Mouse (Mus musculus) midbrain, embryonic 10.5 days (tissue): ENCODE results near the gene Spint5. TPM values are rescaled to one million over a fixed set of nuclear protein-coding genes. Genes with fewer than 3 reads are reported as not detected.

Source experiments
- DNase-seq: peaks from one replicate; pipeline ENCODE4 v3.0.0-alpha.2; 2017; ENCODE audit warnings: low spot score
- H3K27ac ChIP-seq: fragments of 300-500 bp; sonication (generic); replicated peaks from 2 replicates; pipeline ENCODE4 v1.5.1; 2016; ENCODE audit warnings: mild to moderate bottlenecking
- H3K27me3 ChIP-seq: fragments of 300-500 bp; sonication (generic); 2 replicates; pipeline ENCODE4 v1.6.1; 2016; ENCODE audit warnings: low read depth, mild to moderate bottlenecking; ENCODE audit not compliant: poor library complexity, severe bottlenecking
- H3K36me3 ChIP-seq: fragments of 300-500 bp; sonication (generic); 2 replicates; pipeline ENCODE4 v1.6.1; 2016; ENCODE audit warnings: mild to moderate bottlenecking, moderate library complexity
- H3K4me1 ChIP-seq: fragments of 300-500 bp; sonication (generic); 2 replicates; pipeline ENCODE4 v1.6.1; 2016
- H3K4me3 ChIP-seq: fragments of 300-500 bp; sonication (generic); 2 replicates; pipeline ENCODE4 v1.5.1; 2016; ENCODE audit warnings: mild to moderate bottlenecking, moderate library complexity
- H3K9me3 ChIP-seq: fragments of 300-500 bp; sonication (generic); replicated peaks from 2 replicates; pipeline ENCODE4 v1.6.1; 2016; ENCODE audit warnings: mild to moderate bottlenecking
- WGBS: fragments of 180-500 bp; shearing (Covaris S2); methylation state at CpG from one replicate; pipeline ENCODE4 v1.1.7; 2016; 5-methylcytosine and 5-hydroxymethylcytosine counted together
- polyA plus RNA-seq: library from polyadenylated mRNA; unstranded; fragments of >200 nt; fragmentation: Nextera tagmentation; extraction: Ambion mirVana; gene quantifications from 2 replicates; pipeline ENCODE4 v1.2.1, GENCODE M21; 2016

The Spint5 gene
- not detected in 2 replicates for polyA plus RNA-seq

- no peaks in the 10 kb centered on the region for H3K9me3 ChIP-seq
- no peak within 1 kb of the TSS for H3K27ac ChIP-seq
- no peaks in the 10 kb centered on the region for H3K36me3 ChIP-seq
- DNase-seq, result no peak
- no peaks in the 10 kb centered on the region for H3K27me3 ChIP-seq
- no peaks in the 10 kb centered on the region for H3K4me1 ChIP-seq
- WGBS, result 84% methylated on average over 6 of the region's 6 CpGs
- no peak within 1 kb of the TSS for H3K4me3 ChIP-seq
These were observed at the start of gene Spint5 for GRCm38 (mm10) chr2:164715005-164715404. Gene Spint5, plus strand, starts transcription at chr2:164715305.

GRCm38 (mm10) chr2:164670261-164670660 lies 44.8 kb upstream of the Spint5 start:
- DNase-seq, result no peak
- 86% methylated on average over 5 of the region's 5 CpGs for WGBS

DNA sequence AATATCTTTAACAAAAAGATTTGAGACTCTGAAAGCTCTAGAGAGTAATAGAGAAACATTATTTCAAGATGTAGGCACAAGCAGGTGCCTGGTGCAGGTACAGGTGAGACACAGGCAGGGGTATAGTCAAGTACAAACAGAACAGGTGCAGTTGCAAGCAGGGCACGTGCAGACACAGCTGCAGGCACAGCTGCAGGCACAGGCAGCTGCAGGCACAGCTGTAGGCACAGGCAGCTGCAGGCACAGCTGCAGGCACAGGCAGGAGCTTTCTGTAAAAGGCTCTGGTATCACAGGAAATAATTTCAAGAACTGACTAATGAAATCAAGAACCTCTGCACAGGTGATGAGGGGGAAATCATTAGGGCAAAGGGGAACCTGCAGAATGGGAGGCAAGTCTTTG lies 44.2 kb upstream of the Spint5 start:
- no peaks in the 10 kb centered on the region for H3K27me3 ChIP-seq
- no peaks in the 10 kb centered on the region for H3K4me1 ChIP-seq
- H3K9me3 ChIP-seq, result peaks cover 5% of the 10 kb centered on the region; the same call in 1 of the 2 replicates
- DNase-seq, result no peak
- H3K27ac ChIP-seq, result no peak overlapping the region
- WGBS, result 33% methylated on average over 1 of the region's 1 CpGs
- no peaks in the 10 kb centered on the region for H3K36me3 ChIP-seq
- H3K4me3 ChIP-seq, result no peak overlapping the region

More at GRCm38 (mm10) chr2:164670261-164670660, 44.8 kb upstream of the Spint5 start:
- no peak overlapping the region for H3K27ac ChIP-seq
- H3K9me3 ChIP-seq, result peaks cover 5% of the 10 kb centered on the region; the same call in 1 of the 2 replicates
- no peaks in the 10 kb centered on the region for H3K27me3 ChIP-seq
- no peaks in the 10 kb centered on the region for H3K36me3 ChIP-seq
- H3K4me3 ChIP-seq, result no peak overlapping the region
- H3K4me1 ChIP-seq, result no peaks in the 10 kb centered on the region

DNA sequence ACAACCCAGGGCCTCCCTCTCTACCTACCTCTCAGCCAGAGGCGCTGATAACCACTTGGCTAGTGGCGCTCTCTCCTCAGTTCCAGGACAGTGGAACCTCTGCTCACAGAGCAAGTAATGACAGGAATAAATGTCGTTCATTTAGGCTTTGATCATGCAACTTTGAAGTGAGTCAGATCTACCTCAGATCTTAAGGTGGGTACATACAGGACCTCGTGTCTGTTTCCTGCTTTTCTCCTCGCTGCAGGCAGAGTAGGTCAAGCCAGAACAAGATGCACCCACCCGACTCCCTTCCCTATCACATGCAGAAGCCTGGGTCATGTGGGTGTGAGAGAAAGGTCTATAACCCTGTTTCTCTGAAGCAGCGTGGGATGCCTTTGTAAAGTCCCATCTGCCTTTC lies 41.1 kb upstream of the Spint5 start, which contains the start of gene Wfdc11:
Wfdc11 (minus strand) TSS at position 101 of the 400 bp plus-strand sequence.
- 83% methylated on average over 7 of the region's 7 CpGs for WGBS
- H3K4me3 ChIP-seq, result no peak within 1 kb of the TSS
- DNase-seq, result no peak

GRCm38 (mm10) chr2:164676103-164676502 lies 39.0 kb upstream of the Spint5 start:
- DNase-seq, result no peak
- H3K36me3 ChIP-seq, result no peaks in the 10 kb centered on the region
- 82% methylated on average over 7 of the region's 7 CpGs for WGBS
- peaks cover 11% of the 10 kb centered on the region for H3K4me1 ChIP-seq
- no peaks in the 10 kb centered on the region for H3K27me3 ChIP-seq
- no peaks in the 10 kb centered on the region for H3K9me3 ChIP-seq
- H3K4me3 ChIP-seq, result no peak overlapping the region
- no peak overlapping the region for H3K27ac ChIP-seq

More for the DNA sequence above, 41.1 kb upstream of the Spint5 start, which contains the start of gene Wfdc11:
- Histone ChIP-seq H3K27ac (no peak within 1 kb of the TSS), H3K36me3 (no peaks in the 10 kb centered on the region), H3K9me3 (no peaks in the 10 kb centered on the region), H3K4me1 (peaks cover 4% of the 10 kb centered on the region), H3K27me3 (no peaks in the 10 kb centered on the region)

GRCm38 (mm10) chr2:164676916-164677685 lies 38.0 kb upstream of the Spint5 start:
- WGBS, result 87% methylated on average over 16 of the region's 16 CpGs
- H3K4me1 ChIP-seq, result peaks cover 11% of the 10 kb centered on the region

GRCm38 (mm10) chr2:164678848-164679625 lies 36.1 kb upstream of the Spint5 start:
- Histone ChIP-seq H3K9me3 (no peaks in the 10 kb centered on the region), H3K27me3 (no peaks in the 10 kb centered on the region), H3K27ac (peak overlapping the region; percentile 59; the same call in 1 of the 2 replicates), H3K4me3 (peak overlapping the region; percentile 43), H3K36me3 (no peaks in the 10 kb centered on the region), H3K4me1 (peaks cover 11% of the 10 kb centered on the region)
- WGBS, result 24% methylated on average over 19 of the region's 19 CpGs
- peak; percentile 82 for DNase-seq

More at GRCm38 (mm10) chr2:164676916-164677685, 38.0 kb upstream of the Spint5 start:
- no peaks in the 10 kb centered on the region for H3K27me3 ChIP-seq
- H3K9me3 ChIP-seq, result no peaks in the 10 kb centered on the region
- no peak overlapping the region for H3K27ac ChIP-seq
- no peaks in the 10 kb centered on the region for H3K36me3 ChIP-seq
- H3K4me3 ChIP-seq, result no peak overlapping the region
- no peak for DNase-seq

DNA sequence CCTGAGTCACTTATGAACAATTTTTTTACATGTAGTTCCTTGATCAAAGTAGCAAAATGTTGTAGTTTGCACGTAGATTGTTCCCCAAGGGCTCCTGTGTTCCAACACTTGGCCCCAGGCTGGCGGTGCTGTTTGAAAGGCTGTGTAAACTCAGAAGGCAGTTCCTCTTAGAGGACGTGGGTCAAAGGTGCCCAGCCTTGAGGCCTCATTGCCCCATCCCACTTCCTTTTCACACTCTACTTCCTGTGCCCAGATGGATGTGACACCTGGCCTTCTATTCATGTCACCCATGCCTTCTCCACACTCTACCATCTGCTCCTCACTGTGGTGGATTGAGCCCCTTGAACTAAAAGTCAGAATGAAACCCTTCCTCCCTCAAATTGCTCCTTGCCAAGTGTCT lies 35.2 kb upstream of the Spint5 start:
- Histone ChIP-seq H3K27me3 (no peaks in the 10 kb centered on the region), H3K9me3 (no peaks in the 10 kb centered on the region), H3K4me3 (no peak overlapping the region), H3K36me3 (no peaks in the 10 kb centered on the region), H3K4me1 (peaks cover 11% of the 10 kb centered on the region), H3K27ac (no peak overlapping the region)
- no peak for DNase-seq
- 60% methylated on average over 3 of the region's 3 CpGs for WGBS

DNA sequence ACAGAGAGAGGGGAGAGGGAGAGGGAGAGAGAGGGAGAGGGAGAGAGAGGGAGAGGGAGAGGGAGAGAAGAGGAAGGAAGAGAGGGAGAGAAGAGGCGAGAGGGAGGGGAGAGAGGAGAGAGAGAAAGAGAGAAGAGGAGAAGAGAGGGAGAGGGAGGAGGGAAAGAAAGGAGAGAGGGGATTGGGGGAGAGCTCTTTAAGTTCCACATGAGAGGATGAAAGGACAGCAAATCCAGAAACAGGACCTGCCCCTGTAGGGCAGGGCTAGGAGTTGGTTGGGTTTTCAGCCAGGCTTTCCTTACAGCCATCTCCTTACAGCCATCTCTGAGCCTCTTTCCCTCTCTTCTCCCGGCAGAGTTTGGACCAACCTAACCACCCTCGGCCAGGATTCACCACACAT lies 30.3 kb upstream of the Spint5 start, which contains the start of gene Wfdc13:
Wfdc13 (plus strand) TSS at position 301 of the 400 bp plus-strand sequence.
- no peaks in the 10 kb centered on the region for H3K36me3 ChIP-seq
- 65% methylated on average over 3 of the region's 3 CpGs for WGBS

DNA sequence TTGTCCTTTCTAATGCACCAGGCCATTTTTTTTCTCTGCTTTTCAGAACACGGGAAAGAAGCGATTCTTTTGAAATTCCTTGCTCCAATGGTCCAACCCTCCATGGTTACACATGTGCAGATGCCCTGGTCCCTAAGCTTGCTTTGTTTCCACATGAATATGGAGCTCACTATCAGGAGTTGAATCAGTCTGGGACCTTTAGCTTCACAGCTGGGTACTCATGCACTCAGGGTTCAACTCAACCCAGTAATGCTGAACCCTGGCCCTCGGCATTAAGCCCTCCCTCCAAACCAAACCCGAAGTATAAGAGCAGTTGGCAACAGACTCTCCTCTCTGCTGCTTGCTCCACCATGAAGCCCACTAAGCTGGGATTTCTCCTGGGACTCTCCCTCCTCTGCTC lies 16.9 kb upstream of the Spint5 start, which contains the start of gene Spint4:
Spint4 (plus strand) TSS at position 301 of the 400 bp plus-strand sequence.
- DNase-seq, result no peak
- 86% methylated on average over 4 of the region's 4 CpGs for WGBS
- Histone ChIP-seq H3K4me1 (no peaks in the 10 kb centered on the region), H3K9me3 (no peaks in the 10 kb centered on the region), H3K27me3 (no peaks in the 10 kb centered on the region), H3K27ac (no peak within 1 kb of the TSS), H3K4me3 (no peak within 1 kb of the TSS), H3K36me3 (no peaks in the 10 kb centered on the region)

More for the DNA sequence above, 30.3 kb upstream of the Spint5 start, which contains the start of gene Wfdc13:
- Histone ChIP-seq H3K27ac (no peak within 1 kb of the TSS), H3K9me3 (no peaks in the 10 kb centered on the region), H3K4me1 (no peaks in the 10 kb centered on the region), H3K4me3 (no peak within 1 kb of the TSS), H3K27me3 (no peaks in the 10 kb centered on the region)
- no peak for DNase-seq

GRCm38 (mm10) chr2:164700959-164701358 lies 14.1 kb upstream of the Spint5 start:
- Histone ChIP-seq H3K27me3 (no peaks in the 10 kb centered on the region), H3K4me3 (no peak overlapping the region), H3K36me3 (no peaks in the 10 kb centered on the region), H3K27ac (no peak overlapping the region), H3K4me1 (no peaks in the 10 kb centered on the region), H3K9me3 (no peaks in the 10 kb centered on the region)
- WGBS, result 83% methylated on average over 5 of the region's 5 CpGs
- DNase-seq, result no peak

GRCm38 (mm10) chr2:164701761-164702160 lies 13.3 kb upstream of the Spint5 start:
- no peak for DNase-seq
- Histone ChIP-seq H3K27me3 (no peaks in the 10 kb centered on the region), H3K4me1 (no peaks in the 10 kb centered on the region), H3K27ac (no peak overlapping the region), H3K36me3 (no peaks in the 10 kb centered on the region), H3K4me3 (no peak overlapping the region), H3K9me3 (no peaks in the 10 kb centered on the region)
- WGBS, result 91% methylated on average over 5 of the region's 5 CpGs
